Mouse (Mus musculus) kidney, adult 11 months (tissue): ENCODE measurements at regions not wholly inside any gene's neighbourhood (a gene's known extent, or its start where the extent isn't known, plus 50 kb on each side); places are given as distances from the start of the nearest gene placed in this dataset.
"Not testable (repeated sequence)": the region's sequence is repeated elsewhere in the genome, so short reads cannot be mapped to it uniquely, and the experiment has no call there.

Source experiments
- DNase-seq: peaks from one replicate; pipeline ENCODE4 v3.0.0; 2022

DNA sequence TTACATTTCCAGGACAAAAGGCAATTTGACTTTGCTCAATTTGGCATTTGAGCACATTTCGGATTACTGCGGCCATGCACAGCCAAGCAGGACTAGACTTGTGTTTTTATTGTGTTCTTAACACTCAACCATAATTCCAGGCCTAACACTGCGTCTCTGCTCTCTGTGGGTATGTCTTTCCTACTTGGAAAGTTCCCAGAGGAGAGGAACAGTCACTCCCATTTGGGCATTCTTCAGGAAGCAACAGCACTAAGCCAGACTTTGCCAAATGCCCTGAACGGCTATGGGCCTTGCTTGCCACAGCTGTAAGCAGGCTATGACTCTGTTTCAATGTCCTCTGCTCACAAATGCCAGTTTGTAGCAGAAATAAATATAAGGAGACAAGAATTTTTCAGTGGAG lies 56.5 kb upstream of the Pdk3 start:
- peak; percentile 11 for DNase-seq

- no peak for DNase-seq
These were observed 57.0 kb upstream of the Pdk3 start for GRCm38 (mm10) chrX:93888966-93889365.

DNA sequence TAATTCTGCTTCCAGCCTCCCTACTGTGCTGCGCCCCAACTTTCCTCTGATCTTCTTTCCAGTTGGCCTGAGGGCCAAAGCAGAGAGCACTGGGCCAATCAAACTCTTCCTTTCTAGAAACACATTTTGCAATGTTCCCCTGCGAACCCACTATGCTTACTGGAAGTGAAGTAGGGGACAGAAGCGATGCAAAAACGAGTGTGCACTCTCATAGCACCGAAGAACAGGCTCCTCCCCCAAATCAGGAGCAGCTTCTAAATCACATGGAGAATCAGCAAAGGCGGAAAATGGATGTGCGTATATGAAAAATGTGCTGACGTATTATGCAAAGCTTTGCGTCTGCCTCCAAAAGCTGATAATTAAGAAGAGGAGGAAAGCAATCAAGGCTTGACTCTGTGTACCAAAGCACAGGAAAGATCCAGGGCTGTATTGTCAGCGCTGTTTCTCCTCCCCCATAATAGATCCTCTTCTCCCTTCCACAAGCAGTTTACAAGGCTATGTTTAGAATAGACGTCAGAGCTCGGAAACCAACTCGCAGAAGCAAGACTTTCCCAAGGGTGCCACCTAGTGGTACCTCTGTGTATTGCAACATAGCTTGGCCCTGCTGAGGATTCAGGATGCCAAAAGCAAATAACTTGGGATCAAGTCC lies 57.5 kb upstream of the Pdk3 start:
- peak; percentile 61 for DNase-seq

- DNase-seq = no peak
These were observed 65.1 kb upstream of the Pdk3 start for GRCm38 (mm10) chrX:93896838-93897820.

DNA sequence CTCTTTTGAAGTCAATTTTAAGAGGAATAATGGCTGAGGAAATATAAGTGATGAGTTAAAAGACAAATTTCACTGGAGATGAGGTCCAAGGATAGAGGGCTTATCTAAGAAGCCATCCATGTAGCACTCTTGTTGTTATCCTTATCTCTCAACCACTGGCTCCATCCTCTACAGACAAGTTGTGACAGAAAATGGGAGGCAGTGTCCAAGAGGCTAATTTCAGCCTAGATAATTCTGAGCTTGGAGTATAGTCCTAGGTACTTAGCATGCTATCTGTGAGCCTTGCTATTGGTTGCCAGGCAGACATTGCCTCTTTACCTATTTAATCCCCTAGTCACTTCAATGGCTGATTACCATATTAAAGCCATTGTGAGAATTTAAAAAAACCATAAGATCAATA lies 65.2 kb upstream of the AU015836 start:
- DNase-seq = no peak

DNA sequence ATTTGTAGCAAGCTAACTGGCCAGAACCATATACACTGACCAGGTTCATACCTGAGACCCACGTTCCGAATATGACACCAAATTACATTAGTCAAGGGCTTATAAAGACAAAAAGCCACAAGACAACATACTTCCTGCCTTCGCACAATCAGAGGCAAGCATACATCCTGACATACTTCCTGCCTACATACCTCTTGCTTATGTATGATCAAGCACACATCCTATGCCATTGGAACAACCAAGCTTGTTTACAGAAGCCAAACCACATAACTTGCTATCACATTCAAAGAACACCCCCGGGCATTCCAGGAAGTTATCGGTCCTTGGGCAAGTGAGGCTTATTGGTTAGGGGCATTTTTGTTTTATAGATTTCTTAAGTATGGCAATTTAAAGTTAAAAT lies 62.9 kb upstream of the AU015836 start:
- DNase-seq = no peak

- DNase-seq = peak; percentile 49
These were observed 57.2 kb upstream of the AU015836 start for GRCm38 (mm10) chrX:93911087-93911840.

- DNase-seq = no peak
These were observed 52.9 kb upstream of the AU015836 start for GRCm38 (mm10) chrX:93915548-93915947.

DNA sequence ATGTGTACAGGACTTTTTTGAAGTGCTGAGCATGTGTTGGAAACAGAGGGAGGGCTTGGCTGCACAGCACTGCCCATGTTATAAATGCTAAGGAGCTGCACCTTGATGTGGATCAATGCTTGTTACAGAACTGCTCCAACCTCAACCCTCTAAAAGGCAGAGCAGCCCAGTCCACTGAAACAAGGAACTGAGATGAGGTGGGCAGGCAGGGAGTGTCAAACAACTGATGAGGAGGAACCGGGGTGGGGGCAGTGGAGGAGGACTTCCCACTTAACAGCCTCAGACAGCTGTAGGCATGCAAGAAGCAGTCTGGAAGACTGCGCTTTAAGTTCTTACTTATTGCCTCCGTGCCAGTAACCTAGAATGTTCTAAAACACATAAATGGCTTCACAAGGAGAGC lies 51.1 kb upstream of the AU015836 start:
- not testable (repeated sequence) for DNase-seq
